Mouse (Mus musculus) testis, postnatal 10 days (tissue): Measurements from ENCODE around the gene Ppp1r9b.
"Not testable (repeated sequence)": the region's sequence is repeated elsewhere in the genome, so short reads cannot be mapped to it uniquely, and the experiment has no call there.

Source experiments
- DNase-seq: peaks from one replicate; pipeline ENCODE4 v3.0.0; 2021; ENCODE audit warnings: low spot score

The Ppp1r9b gene

DNA sequence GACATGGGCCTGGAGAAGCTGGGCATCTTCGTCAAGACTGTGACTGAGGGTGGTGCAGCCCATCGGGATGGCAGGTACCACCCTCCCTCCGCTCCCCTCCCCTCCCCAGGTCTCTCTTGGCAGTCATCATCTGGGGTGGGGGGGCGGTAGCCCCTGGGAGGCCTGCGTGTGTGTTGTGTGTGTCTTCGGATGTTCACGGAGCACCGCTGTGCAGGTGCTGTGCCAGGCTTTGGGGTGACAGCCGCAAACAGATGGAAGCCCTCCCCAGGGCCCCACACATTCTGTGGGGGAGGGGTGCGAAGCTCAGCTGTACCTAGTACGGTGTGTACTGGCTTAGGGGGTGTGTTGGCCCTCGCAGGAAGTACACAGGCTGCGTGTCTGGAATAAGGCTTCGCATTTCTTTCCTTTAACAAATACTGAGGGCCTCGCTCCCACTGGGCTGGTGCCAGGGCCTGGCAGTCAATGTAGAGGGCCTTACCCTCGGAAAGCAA is 7.3 kb downstream of the Ppp1r9b start:
- peak; percentile 56 for DNase-seq

DNA sequence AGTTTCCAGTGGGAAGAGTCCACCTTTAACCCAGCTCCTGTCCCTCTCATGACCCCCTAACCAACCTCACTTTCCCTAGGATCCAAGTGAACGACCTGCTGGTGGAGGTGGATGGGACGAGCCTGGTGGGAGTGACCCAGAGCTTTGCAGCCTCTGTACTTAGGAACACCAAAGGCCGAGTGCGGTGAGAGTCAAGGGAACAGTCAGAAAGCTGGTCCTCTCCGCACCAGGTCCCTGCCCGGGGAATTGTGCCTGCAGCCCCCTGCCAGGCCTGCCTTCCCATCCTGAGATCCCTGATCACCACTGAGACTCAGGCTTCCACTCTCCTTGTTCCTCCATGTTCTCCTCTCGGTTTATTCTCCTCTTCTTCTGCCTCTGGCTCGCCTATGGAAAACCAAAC is 9.3 kb downstream of the Ppp1r9b start:
- DNase-seq: no peak

DNA sequence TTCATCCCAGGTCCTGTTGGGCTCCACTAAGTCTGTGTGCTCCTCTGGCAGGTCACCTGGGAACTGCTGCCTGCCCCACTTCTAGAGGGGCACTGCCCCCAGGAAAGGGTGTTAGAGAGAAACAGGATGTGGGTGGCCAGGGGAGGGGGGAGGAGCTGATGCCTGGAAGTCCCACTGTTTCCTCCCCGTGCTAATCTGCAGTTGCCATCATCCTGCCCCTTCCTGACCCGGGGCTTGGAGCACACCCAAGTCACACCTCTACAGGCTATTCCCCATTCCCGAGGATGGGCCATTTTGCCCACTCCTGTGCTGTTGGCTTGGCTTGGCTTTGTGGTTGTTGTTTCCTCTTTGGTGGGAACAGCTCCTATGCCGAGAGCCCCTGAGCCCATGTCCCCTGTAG is 9.7 kb downstream of the Ppp1r9b start:
- DNase-seq: peak; percentile 57

DNA sequence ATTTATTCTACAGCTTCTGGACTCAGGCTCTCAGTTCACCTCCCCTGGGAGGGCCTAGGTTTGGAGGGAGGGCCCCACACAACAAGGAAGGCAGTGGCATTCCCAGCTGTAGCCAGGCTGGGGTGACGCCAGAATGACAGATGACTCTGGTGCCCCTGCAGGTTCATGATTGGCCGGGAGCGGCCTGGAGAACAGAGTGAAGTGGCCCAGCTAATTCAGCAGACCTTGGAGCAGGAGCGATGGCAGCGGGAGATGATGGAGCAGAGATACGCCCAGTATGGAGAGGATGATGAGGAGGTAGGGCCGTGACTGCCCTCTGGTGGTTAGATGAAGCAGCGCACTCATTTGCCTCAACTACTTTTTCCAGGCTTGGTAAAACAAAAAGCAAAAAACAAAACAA is 10.2 kb downstream of the Ppp1r9b start:
- DNase-seq: peak; percentile 71

DNA sequence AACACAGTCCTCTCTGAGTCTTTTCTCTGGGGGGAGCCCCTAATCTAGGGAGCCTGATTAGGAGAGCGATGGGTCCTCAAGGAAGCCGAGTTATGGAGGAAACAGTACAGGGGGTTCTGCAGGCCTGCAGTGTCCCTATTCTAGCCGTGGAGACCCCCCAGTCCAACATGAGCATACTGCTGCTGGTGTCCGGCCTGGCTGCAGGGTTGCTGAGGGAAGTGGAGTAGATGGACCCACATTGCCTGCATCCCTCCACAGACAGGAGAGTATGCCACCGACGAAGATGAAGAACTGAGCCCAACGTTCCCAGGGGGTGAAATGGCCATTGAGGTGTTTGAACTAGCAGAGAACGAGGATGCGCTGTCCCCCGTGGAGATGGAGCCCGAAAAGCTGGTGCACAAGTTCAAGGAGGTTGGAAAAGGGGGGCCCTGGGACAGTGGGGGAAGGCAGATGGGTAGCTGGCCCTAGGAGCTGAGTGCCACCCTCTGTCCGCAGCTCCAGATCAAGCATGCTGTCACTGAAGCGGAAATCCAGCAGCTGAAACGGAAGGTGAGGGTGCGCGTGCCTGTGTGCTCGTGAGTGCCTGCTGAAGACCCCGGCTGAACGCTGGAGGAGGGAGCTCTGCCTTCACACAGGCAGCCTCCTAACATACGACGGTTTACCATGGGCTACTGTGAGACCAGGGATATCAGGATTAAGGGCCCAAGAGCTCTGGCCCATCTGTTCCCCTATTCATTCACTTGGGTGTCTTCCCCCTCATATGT is 10.9 kb downstream of the Ppp1r9b start:
- no peak for DNase-seq

DNA sequence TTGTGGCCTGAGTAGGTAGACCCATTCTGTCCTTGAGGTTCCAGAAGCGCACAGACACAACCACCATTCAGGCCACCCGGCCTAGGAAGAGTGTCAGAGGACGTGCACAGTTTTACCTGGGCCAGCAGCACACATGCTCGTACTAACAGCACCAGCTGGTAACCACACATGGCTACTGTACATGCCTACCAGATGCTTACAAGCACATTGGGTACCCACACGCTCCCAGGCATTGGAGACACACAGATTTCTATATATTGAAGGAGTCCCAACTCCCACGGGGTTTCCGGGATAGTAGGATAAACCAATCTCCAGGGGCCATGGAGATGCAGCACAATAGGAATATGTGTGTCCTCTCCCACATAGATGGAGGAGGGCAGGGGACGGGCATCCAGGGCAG is 11.9 kb downstream of the Ppp1r9b start:
- no peak for DNase-seq

DNA sequence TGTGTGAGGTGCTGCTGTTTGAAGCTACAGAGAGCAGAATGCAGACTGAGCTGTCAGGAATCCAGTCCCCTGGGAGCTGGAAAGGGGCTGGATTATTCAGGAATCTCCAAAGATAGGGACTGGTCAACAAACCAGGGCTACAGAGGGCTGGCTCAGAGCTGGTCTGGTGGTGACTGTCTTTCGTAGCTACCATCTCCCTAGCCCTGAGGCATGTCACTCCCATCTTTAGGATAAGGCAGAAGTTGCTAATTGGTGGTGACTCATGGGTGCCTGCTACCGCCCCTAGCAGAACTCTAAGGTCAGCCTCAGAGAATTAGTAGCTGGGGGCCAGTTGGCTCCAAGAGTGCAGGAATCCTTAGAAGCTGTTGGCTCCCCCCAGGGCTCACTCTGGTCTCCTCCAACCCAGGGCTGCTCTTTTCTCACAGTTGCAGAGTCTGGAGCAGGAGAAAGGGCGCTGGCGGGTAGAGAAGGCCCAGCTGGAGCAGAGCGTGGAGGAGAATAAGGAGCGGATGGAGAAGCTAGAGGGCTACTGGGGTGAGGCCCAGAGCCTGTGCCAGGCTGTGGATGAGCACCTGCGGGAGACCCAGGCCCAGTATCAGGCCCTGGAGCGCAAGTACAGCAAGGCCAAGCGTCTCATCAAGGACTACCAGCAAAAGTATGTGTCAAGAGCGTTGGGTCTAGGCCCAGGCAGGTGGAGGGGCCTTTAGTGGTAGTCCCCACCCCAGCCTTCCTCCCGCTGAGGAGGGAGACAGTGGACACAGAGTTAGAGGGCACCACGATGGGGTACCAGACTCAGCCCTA is 13.5 kb downstream of the Ppp1r9b start:
- no peak for DNase-seq

DNA sequence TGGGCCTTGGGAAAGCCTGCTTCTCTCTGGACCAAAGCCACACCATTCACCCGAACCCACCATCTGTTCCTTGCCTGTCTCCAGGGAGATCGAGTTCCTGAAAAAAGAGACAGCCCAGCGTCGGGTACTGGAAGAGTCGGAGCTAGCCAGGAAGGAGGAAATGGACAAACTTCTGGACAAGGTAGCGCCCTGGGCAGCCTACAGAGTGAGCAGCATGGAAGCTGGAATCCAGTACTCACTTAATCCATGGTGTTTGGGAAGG is 14.0 kb downstream of the Ppp1r9b start:
- no peak for DNase-seq

DNA sequence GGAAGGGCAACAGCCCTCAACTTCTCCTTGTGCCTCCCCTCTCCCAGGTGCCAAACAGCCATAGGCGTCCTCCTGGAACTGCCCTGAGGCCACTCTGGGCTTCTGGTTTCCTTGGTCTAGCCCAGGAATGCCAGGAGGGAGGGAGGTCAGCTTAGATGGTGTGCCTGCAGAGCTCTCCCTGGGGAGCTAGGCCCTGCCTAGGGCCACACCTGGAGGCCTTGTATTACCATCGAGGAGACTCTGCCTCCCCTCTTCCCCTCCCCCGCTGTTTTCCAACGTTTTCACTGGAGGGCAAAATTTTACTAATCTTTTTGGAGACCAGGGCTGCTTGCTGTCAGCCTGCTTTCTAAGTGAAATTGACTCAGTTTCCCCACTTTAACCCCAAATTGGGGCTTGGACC is 15.2 kb downstream of the Ppp1r9b start:
- DNase-seq: no peak

DNA sequence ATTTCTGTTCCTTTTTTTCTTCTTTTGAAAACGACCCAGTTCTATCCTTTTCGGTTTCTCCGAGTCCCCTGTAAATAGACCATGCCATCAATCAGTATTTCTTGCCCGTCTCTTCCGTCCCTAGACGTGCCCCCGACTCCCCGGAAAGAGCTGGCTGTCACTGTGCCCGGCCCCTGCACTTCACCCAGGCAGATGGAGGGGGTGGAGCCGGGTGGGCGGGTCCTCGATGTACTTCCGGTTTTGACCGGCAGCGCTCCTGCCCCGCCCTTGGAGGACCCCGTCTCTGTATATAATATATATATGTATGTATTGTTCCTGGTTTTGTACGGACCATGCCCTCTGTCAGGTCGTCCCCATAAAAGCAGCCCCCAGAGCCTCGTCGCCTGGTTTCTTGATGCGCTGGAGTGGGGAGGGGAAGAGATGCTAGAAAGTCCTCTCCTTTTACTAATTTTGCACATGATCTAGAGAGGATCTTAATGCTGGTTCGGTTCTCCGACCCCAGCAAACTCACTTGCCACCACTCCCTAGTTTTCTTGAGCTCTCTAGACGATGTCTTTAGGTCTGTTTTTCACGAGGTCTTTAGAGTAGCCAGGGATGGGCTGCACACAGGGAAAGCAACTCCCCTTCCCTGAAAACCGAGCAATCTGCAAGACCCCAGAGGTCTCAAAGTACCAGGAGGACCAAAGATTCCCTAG is 15.8 kb downstream of the Ppp1r9b start:
- DNase-seq: peak; percentile 90

DNA sequence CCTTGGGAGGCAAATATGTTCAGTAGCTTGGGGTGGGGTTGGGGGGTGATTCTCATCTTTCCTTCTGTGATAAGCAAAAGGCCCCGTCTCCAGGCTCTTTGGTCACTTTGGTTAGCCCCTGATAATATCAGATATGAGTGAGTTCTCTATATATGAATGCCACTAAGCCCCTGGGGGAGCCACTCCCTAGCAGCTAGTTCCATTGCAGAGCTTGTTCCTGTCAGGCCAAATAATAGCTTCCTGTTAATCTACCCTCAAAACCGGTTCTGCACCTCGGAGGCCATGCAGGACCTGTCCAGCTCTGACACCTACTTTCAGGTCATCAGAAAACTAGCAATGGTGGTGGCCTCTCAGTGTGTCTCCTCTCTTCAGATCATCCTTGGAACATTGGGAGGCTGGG is 16.6 kb downstream of the Ppp1r9b start:
- DNase-seq: no peak

DNA sequence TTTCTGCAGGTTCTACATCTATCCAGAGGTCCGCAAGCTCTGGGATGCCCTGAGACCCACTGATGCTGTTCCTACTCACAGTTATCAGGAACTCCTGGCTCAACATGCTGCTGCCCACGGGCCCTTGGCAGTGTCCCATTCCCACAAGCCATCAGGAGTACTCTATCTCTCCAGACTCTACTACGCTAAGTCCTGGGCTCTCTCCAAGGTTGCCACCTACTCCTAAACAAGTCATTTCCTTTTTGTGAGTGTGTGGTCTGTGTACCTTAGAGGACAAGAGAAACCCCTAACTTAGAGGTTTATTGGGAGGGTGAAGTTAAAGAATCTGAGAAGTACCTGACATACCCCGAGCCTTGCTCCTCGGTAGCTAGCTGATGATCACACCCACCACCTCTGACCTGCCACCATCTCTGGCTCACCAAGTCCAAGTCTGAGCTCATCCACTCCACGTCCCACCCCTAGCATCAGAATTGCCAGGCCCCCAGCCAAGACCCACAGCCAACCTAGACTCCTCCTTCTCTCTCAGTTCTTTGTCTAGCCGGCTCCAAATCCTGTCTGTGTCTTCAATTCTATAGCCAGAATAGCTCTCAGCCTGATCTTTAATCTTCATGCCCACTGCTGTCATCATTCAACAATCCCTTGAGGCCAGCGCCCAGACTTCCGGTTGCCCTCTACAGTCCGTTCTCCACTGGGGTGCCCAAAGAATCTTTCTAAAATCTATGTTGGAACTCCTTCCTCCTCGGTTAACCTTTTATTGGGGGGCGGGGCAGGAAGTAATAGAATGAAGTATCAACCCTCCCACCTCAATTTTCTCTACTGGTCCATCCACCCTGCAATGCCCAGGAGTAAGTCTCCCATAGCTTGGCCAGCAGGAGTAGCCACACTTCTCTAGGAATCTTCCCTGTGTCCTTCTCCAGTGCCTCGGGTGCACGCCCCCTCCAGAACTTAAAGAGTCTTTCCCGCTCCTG is 18.1 kb downstream of the Ppp1r9b start:
- peak; percentile 62 for DNase-seq

DNA sequence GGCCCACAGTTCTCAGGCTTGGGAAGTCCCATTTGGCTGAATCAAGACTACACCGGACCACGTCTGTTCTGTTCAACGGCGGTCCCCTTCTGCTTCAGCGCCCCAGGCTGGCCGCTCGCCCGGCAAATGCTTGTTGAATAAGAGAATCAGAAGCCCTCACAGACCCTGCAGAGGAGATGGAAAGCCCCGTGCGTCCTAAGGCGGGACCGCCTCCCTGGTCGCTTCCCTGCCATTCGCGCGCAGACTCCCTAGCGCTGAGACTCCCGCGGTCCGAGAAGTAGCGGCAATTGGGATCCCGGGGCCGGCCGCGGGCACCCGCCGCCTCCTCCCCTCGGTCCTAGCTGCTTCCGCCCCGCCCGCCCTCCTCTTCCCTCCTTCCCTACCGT is 18.8 kb downstream of the Ppp1r9b start, which contains the start of gene Samd14:
Gene Samd14, plus strand, starts transcription at position 251 of the 386 bp plus-strand sequence.
- DNase-seq: peak; percentile 78

DNA sequence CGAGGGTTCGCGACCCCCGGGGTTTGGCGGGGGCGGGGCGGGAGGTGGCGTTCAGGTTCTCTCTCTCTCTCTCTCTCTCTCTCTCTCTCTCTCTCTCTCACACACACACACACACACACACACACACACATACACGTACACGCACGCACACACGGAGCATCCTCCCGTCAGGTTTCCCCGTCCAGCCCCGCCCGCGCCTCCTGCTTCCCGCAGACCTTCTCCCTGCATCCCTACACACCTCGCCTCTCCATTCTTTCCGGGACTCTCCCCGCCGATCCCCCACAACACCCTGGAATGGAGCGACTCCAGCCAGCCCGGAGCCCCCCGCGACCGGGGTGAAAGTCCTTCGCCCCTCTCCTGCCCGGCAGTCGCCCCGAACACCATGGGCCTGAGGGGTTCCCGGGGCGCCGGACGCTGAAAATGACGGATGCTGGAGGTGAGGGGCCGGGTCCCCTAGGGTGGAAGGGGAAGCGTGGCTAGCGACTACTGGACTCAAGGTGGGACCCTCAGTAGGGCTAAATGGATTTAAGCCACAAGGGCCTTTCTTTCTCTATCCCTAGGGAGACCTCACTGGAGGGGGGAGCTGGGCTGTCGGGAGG is 19.4 kb downstream of the Ppp1r9b start:
- DNase-seq: peak; percentile 71

DNA sequence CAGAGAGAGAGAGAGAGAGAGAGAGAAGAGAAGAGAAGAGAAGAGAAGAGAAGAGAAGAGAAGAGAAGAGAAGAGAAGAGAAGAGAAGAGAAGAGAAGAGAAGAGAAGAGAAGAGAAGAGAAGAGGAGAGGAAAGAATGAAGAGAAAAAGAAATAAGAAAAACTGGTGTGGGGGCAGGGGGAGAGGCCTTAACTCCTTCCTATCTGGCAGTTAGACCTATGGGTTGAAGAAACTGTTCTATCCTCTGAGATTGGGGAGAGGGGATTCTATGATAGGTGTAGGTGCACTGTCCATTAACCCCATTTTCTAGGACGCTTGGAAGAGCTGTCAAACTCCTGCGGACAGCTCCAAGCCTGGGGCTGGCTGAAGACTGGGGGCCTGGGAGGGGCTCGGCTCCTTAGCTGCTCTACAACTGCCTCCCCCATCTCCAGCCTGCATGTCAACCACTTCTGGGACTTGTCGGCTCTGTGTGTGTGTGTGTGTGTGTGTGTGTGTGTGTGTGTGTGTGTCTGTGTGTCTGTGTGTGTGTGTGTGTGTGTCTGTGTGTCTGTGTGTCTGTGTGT is 20.1 kb downstream of the Ppp1r9b start:
- DNase-seq: not testable (repeated sequence)

DNA sequence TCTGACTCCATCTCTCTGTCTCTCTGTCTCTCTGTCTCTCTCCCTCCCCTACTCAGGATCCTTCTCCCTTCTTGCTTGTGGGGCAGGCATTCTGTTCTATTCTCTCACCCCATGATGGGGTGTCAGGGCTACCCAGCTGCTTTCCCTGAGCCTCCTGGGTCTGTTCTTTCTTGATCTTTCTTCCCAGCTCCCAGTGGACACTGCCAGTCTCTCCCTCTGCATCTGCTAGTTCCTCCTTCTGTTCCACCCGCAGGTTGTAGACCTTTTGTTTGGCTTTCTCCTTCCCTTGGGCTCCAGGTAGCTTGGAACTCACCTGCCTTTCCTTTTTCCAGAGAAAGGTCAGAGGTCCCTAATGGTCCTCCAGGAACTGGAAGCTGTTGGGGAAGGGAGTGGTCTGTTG is 20.6 kb downstream of the Ppp1r9b start:
- no peak for DNase-seq

DNA sequence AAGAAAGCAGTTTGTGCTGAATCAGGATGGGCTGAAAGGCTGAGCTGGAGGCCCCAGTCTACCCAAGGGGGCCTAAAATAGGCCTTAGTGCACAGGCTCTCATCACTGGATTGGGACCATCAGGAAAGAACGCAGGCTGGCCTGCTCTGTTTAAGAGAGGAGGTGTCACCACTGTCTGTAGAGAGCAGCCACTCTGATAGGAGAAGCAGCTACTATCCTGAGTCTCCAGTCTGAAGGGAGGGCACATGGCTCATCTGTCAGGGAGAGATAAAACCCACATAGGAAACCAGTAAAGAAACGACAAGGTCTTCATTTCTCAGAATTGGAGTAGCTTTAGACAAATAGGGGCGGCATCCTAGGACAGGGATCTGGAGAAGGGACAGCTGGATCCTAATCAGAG is 21.2 kb downstream of the Ppp1r9b start:
- no peak for DNase-seq

DNA sequence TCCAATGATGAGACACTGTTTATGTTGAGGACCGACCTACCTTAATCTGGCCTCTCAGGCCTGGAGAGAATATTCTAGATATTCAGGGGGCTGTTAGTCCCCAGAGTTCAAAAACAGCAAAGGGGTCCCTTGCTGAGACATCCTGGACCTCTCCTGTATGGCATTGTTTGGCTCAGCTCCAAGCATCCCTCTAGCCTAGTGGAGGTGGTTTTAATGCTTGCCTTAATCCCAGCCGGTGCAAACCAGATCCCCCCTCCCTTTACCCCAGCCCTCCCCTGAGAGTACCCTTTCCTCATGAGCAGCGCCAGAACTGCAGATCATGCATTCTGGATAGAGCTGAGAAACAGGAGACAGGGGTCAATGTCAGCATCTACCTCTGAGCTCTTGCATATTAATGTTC is 21.7 kb downstream of the Ppp1r9b start:
- DNase-seq: no peak

DNA sequence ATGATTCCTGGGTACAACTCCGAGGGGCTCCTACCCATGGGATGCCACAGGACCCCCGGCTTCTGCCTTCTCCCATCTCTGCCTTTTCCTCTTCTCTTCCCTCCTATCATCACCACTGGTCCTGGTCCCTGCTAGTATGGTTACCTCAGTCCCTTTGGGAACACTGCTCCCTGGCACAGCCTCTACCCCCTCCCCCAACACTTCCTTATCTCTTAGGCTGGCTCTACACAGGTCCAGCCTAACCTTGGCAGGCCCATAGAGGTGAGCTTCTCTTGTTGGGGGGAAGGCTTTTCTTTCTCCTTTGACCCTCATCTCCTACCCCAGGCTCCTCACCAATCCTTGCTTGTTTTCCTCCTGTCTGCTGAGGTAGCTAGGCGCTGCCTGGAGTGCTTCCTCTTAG is 24.6 kb downstream of the Ppp1r9b start:
- no peak for DNase-seq

DNA sequence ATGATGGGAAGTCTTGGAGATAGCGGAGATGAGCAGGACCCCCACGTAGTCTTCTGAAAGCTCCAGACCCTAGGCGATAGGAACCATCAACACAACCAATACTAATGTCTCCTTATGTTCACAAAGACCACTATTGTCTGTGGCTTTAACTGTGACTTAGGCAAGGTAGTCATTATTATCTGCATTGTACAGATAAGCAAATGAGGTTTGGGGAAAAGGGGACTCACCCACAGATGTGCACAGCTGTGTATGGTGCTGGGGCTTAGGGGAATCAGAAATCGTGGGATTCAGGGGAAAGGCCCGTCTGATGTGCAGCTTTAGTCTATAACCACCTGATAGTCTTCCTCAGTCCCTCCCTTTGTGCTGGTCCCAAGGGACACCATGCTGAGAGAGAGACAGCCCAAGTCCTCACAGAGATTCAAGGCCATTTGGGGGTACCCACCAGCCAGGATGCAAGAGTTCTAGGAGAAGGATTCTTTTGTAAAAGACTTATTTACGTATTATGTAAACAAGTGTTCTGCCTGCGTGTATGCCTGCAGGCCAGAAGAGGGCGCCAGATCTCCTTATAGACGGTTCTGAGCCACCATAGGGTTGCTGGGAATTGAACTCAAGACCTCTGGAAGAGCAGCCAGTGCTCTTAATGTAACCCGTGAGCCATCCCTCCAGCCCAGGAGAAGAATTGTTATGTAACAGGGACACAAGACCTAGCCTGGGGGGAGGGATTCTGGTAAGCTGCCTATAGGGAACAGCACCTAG is 31.6 kb downstream of the Ppp1r9b start:
- no peak for DNase-seq
